ENCODE assay signal across 19 mouse cellular contexts in the genomic region with DNA sequence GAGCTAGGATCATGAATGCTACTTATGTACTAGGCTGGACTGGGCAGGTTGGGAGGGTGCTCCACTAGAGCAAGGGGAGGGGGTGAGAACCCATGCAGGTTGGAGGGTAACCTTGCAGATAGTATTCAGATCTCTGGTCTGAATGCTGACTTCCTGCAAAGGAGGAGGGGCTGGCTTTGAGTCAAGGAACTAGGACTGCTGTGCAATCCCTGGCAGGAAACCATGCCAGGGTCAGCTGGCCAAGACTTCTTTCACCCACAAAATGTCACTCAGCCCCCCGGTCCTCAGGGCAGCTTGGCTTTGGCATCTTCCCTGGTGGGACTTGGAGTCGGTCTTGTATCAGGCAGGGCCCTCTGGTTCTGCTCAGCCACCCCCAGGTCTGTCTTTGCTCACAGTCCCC. TPM values are rescaled to one million over a fixed set of nuclear protein-coding genes. Genes with fewer than 3 reads are reported as not detected.
DNase-seq lines count a peak whose midpoint lies in the region; ATAC-seq lines count a peak whose summit lies in the region.
"Had no signal": no experiment of that assay in that cellular context is flagged by ENCODE, and none has a peak within 500 bp of the region (broad histone marks: within the 10 kb centered on the region; RNA-seq: fewer than 3 reads in every experiment).

No protein-coding gene starts in this region.

- peak overlapping the region; percentile 98 for H3K4me2 ChIP-seq in midbrain, embryonic 16.5 days (ENCODE audit: low read length)
- H3K4me2 ChIP-seq: heart, embryonic 11.5 days; hindbrain, embryonic 14.5 days; kidney, embryonic 15.5 days; lung, embryonic 15.5 days; neural tube, embryonic 13.5 days had no signal

- WGBS in midbrain, embryonic 16.5 days, result 82% methylated on average over 2 of the region's 2 CpGs

- H3K9ac ChIP-seq in midbrain, embryonic 16.5 days (ENCODE audit: low read depth, low read length), result no peak overlapping the region
- H3K9ac ChIP-seq: forebrain, embryonic 15.5 days; hindbrain, embryonic 14.5 days; kidney, embryonic 15.5 days; liver, embryonic 14.5 days; lung, embryonic 15.5 days; neural tube, embryonic 13.5 days had no signal

- peaks cover 9% of the 10 kb centered on the region for H3K27me3 ChIP-seq in midbrain, embryonic 16.5 days (ENCODE audit: control insufficient read depth, insufficient read depth, low read depth, low read length)

- peaks cover 37% of the 10 kb centered on the region for H3K4me1 ChIP-seq in midbrain, embryonic 16.5 days (ENCODE audit: control insufficient read depth, insufficient read depth, low read length)

- no peak overlapping the region; the same call in 1 of the 2 replicates for H3K4me3 ChIP-seq in midbrain, embryonic 16.5 days (ENCODE audit: low read depth, low read length)
- H3K4me3 ChIP-seq: forebrain, embryonic 15.5 days; kidney, embryonic 15.5 days; lung, embryonic 15.5 days; neural tube, embryonic 13.5 days had no signal

- ATAC-seq in midbrain, embryonic 16.5 days, result no peak
- ATAC-seq: forebrain, embryonic 15.5 days; intestine, embryonic 16.5 days had no signal

- no peak overlapping the region for H3K27ac ChIP-seq in midbrain, embryonic 16.5 days (ENCODE audit: low read length)
- H3K27ac ChIP-seq: forebrain, embryonic 15.5 days; hindbrain, embryonic 14.5 days; kidney, embryonic 15.5 days; liver, embryonic 14.5 days; lung, embryonic 15.5 days; neural tube, embryonic 13.5 days had no signal

- peak; percentile 70 for DNase-seq in adrenal gland, postnatal 10 days
- no peak for DNase-seq in adrenal gland, postnatal 4 days (ENCODE audit: low spot score in 2 of 2)
- peak; percentile 11 for DNase-seq in lung, postnatal 10 days
- DNase-seq in lung, postnatal 14 days, result no peak
- DNase-seq in adrenal gland, postnatal 25 days, result peak; percentile 27
- no peak for DNase-seq in cerebellum, postnatal 14 days
- DNase-seq: cerebellum, adult 9-10 months; gastrocnemius, postnatal 36 days; heart, postnatal 14 days; thymus, postnatal 25 days had no signal

- H3K36me3 ChIP-seq in midbrain, embryonic 16.5 days (ENCODE audit: control insufficient read depth, insufficient read depth, low read length), result no peaks in the 10 kb centered on the region
- H3K36me3 ChIP-seq: forebrain, embryonic 15.5 days; kidney, embryonic 15.5 days; lung, embryonic 15.5 days; neural tube, embryonic 13.5 days had no signal

- no peaks in the 10 kb centered on the region for H3K9me3 ChIP-seq in midbrain, embryonic 16.5 days (replicated peaks; ENCODE audit: control insufficient read depth, low read length, poor library complexity, severe bottlenecking)
- H3K9me3 ChIP-seq: forebrain, embryonic 15.5 days; kidney, embryonic 15.5 days; lung, embryonic 15.5 days had no signal

RNA-seq across cellular contexts. Expression of gene Ntng2, which starts 5.4 kb away (rescaled TPM):
- 10 to 100 TPM; 16.2 to 24.2 TPM for total RNA-seq in adrenal gland, postnatal 10 days (2021)
- 10 to 100 TPM; 31.5 to 32.3 TPM for total RNA-seq in adrenal gland, postnatal 4 days (2021)
- 43.0 and 54.3 TPM in 2 replicates for total RNA-seq in adrenal gland, postnatal 25 days (2021)
- polyA plus RNA-seq in midbrain, embryonic 16.5 days (2015; fragmentation: Nextera tagmentation; extraction: Ambion mirVana), result 10.6 and 11.0 TPM in 2 replicates
- polyA plus RNA-seq: heart, embryonic 11.5 days; intestine, embryonic 16.5 days had no signal

Comparison
In these comparisons a context has a peak if more than half of its experiments do, and no peak if none do; other contexts are left out.
1. DNase-seq: peak in adrenal gland, postnatal 10 days (single experiment), lung, postnatal 10 days (single experiment) and adrenal gland, postnatal 25 days (single experiment); none in adrenal gland, postnatal 4 days (0 of 2), lung, postnatal 14 days (single experiment) and cerebellum, postnatal 14 days (0 of 2).